Mouse (Mus musculus): ENCODE measurements around the gene Irf8. TPM values are rescaled to one million over a fixed set of nuclear protein-coding genes. Genes with fewer than 3 reads are reported as not detected.

The Irf8 gene
- polyA plus RNA-seq, 1 experiment from 2014 or later: 8.5 TPM

DNA sequence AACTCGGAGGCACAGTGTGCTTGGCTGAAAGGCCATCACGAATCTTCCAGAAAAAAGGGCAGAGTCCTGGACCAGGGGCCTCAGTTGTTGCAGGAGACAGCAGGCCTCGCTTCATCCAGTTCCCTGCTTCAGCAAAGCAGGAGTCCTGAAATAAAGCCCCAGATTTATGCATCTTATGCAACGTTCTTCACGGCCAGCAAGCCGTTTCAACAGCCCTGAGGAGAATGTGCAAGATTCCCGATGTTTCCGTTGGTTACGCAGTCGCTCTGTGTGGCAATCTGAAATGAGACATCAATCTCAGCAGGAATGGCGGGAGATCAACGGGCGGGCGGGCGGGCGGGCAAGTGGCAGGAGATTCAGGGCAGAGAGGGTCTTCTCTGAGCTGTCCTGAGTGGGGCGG, 4.8 kb downstream of the Irf8 start:
- Histone ChIP-seq H3K4me1 (ENCODE audit: insufficient read depth) (peaks cover 17% of the 10 kb centered on the region), H3K9me3 (ENCODE audit: low read depth, low read length) (no peaks in the 10 kb centered on the region), H3K9ac (no peak overlapping the region), H3K27ac (ENCODE audit: low read depth) (no peak overlapping the region), H3K4me2 (no peak overlapping the region), H3K4me3 (ENCODE audit: low read depth, low read length) (no peak overlapping the region), H3K36me3 (ENCODE audit: insufficient read depth) (no peaks in the 10 kb centered on the region), H3K27me3 (ENCODE audit: insufficient read depth, low read length) (peaks cover 14% of the 10 kb centered on the region; the same call in 1 of the 2 replicates)
- DNase-seq: no peak
- 75% methylated on average over 17 of the region's 17 CpGs for WGBS
- TF ChIP-seq CTCF (IDR thresholded peaks at IDR 0.05; ENCODE audit: low read depth): no peak
- ATAC-seq (ENCODE audit: insufficient read depth): no peak

DNA sequence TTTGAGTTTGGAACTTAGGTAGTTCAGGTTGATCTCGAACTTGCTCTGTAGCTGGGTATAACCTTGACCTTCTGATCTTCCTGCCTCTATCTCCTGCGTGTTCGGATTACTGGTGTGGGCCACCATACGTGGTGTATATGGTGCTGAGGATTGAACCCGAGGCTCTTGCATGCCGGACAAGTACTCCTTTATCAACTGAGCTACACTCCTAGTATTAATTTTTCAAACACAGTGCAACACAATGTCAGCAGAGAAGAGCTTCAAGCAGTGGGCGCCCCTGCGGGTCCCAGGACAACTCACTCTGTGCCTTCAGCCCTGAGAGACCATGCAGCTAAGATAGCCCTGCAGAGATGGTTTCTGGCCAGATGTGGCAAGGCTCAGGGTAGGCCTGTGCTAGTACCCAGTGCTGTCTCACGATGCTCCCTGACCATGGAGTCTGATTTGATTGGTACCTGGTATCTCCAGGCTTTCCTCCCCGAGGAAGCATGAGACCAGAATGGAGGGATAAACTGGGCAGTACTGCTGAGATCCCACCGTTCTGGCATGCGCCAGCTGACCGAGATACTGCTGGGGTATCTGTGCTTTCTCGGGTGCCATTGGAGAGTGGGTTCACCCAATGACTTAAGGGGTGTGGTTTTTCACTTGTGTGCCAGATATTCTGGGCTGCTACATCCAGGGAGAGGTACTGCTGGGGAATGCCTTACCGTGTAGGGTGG, 5.8 kb downstream of the Irf8 start:
- Histone ChIP-seq H3K4me3 (ENCODE audit: low read depth, low read length) (no peak overlapping the region), H3K4me2 (no peak overlapping the region), H3K9ac (no peak overlapping the region), H3K36me3 (ENCODE audit: insufficient read depth) (no peaks in the 10 kb centered on the region), H3K9me3 (ENCODE audit: low read depth, low read length) (no peaks in the 10 kb centered on the region), H3K27ac (ENCODE audit: low read depth) (no peak overlapping the region), H3K27me3 (ENCODE audit: insufficient read depth, low read length) (0 out of 2 replicates have a peak, but pooled peaks cover 10% of the 10 kb centered on the region), H3K4me1 (ENCODE audit: insufficient read depth) (peaks cover 17% of the 10 kb centered on the region)
- TF ChIP-seq CTCF (IDR thresholded peaks at IDR 0.05; ENCODE audit: low read depth): no peak
- WGBS: 88% methylated on average over 15 of the region's 15 CpGs
- no peak for ATAC-seq (ENCODE audit: insufficient read depth)
- no peak for DNase-seq

DNA sequence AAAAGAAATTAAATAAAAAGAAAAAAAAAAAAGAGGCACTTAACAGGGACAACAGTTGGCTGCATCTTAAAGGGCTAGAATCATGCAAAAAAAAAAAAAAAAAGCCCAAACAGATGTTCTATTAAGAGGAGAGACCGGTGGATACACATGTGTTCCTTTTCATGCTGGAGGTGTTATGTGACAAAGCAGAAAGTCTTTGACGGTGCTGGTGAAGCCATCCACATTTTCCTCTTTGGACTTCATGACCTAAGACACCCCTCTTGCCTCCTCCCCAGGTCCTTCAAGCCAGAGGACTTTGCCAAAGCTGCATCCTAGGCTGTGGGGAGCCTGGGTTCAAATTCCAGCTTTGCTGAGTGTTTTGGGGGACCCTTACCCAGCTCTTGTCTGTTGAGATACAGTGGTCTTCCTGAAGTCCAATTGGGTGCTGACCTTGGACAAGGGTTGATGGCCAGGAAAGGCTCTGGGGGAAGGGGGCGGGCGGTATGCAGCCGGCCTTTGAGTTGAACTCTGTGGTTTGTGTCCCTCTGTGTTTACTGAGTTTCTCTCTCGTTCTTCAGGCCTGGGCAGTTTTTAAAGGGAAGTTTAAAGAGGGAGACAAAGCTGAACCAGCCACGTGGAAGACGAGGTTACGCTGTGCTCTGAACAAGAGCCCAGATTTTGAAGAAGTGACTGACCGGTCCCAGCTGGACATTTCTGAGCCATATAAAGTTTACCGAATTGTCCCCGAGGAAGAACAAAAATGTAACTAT, 7.2 kb downstream of the Irf8 start:
- Histone ChIP-seq H3K27ac (ENCODE audit: low read depth) (peak overlapping the region; percentile 87), H3K27me3 (ENCODE audit: insufficient read depth, low read length) (no peaks in the 10 kb centered on the region), H3K4me1 (ENCODE audit: insufficient read depth) (peaks cover 17% of the 10 kb centered on the region), H3K4me3 (ENCODE audit: low read depth, low read length) (no peak overlapping the region), H3K36me3 (ENCODE audit: insufficient read depth) (no peaks in the 10 kb centered on the region), H3K9me3 (ENCODE audit: low read depth, low read length) (no peaks in the 10 kb centered on the region), H3K9ac (no peak overlapping the region), H3K4me2 (peak overlapping the region; percentile 10; the same call in 1 of the 2 replicates)
- 22% methylated on average over 12 of the region's 12 CpGs for WGBS
- ATAC-seq (ENCODE audit: insufficient read depth) (peak; percentile 51), DNase-seq (peak; percentile 80)
- TF ChIP-seq CTCF (IDR thresholded peaks at IDR 0.05; ENCODE audit: low read depth): no peak

DNA sequence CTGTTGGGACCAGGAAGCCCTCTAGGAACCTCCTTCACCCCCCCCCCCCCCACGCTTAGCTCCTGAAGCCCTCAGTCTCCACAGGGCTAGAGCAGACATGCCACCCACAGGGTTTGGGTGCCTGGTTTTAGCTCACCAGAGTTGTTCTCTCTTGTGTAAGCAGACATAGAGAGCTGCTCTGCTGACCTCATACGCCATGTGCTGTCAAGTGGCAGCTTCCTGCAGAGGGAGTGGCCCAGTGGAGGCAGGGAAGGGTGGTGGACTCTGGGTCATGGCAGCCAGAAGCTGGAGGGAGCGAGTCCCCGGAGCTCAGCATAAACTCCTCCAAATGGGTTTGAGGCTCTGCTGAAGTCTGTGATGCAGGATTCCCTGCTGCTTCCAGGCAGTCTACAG, 7.7 kb downstream of the Irf8 start:
- H3K4me2 ChIP-seq: peak overlapping the region; percentile 10; the same call in 1 of the 2 replicates
- H3K36me3 ChIP-seq (ENCODE audit: insufficient read depth): no peaks in the 10 kb centered on the region
- TF ChIP-seq CTCF (IDR thresholded peaks at IDR 0.05; ENCODE audit: low read depth): no peak
- H3K27ac ChIP-seq (ENCODE audit: low read depth): peak overlapping the region; percentile 87
- 31% methylated on average over 4 of the region's 4 CpGs for WGBS
- H3K4me1 ChIP-seq (ENCODE audit: insufficient read depth): peaks cover 17% of the 10 kb centered on the region
- ATAC-seq (ENCODE audit: insufficient read depth) (peak; percentile 60), DNase-seq (peak; percentile 63)
- no peak overlapping the region for H3K4me3 ChIP-seq (ENCODE audit: low read depth, low read length)
- no peak overlapping the region for H3K9ac ChIP-seq
- no peaks in the 10 kb centered on the region for H3K9me3 ChIP-seq (ENCODE audit: low read depth, low read length)
- H3K27me3 ChIP-seq (ENCODE audit: insufficient read depth, low read length): no peaks in the 10 kb centered on the region

DNA sequence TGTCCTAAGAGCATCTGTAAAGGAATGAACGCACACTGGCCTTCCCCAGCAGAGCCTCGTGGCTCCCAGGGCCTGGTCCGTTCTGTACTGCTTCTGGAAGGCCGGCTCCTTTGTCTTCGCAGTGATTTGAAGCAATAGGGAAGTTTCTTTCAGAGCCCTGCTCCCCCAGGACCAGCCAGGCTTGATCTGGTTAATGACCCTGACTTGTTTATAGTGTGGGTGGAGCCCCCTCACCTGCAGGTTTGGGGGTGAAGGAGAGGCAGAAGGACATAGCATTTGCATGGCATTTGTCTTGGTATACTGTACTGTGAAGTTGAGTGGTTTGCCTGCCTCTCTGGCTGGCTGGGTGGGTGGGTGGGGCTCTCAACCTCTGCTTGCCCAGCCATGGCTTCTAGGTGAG, 8.3 kb downstream of the Irf8 start:
- no peak overlapping the region for H3K9ac ChIP-seq
- 68% methylated on average over 5 of the region's 5 CpGs for WGBS
- H3K4me1 ChIP-seq (ENCODE audit: insufficient read depth): peaks cover 17% of the 10 kb centered on the region
- no peaks in the 10 kb centered on the region for H3K9me3 ChIP-seq (ENCODE audit: low read depth, low read length)
- H3K36me3 ChIP-seq (ENCODE audit: insufficient read depth): no peaks in the 10 kb centered on the region
- ATAC-seq (ENCODE audit: insufficient read depth): 0 out of 2 replicates have a peak, but pooled peaks have one; percentile 3
- DNase-seq: no peak
- TF ChIP-seq CTCF (IDR thresholded peaks at IDR 0.05; ENCODE audit: low read depth): no peak
- H3K4me2 ChIP-seq: no peak overlapping the region
- no peak overlapping the region for H3K4me3 ChIP-seq (ENCODE audit: low read depth, low read length)
- peak overlapping the region; percentile 87 for H3K27ac ChIP-seq (ENCODE audit: low read depth)
- no peaks in the 10 kb centered on the region for H3K27me3 ChIP-seq (ENCODE audit: insufficient read depth, low read length)

DNA sequence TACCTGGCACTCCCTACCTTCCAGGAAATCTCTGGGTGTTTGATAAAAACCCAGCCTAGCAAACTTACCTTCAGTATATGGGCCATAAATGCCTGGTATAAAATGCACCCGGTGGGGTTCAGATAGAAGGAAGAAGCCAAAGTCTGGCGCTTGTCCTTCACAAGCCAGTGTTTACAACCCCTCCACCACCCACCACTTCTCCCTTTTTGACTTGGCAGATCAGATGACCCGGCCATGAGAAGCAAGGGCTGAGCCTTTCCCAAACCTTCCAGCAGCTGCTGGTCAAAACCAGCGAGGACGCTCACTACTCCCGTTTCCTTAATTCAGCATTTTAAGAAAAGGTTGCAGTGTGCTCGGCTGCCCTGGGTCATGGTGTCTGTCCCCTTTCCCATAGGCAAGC, 9.1 kb downstream of the Irf8 start:
- WGBS: 63% methylated on average over 7 of the region's 7 CpGs
- Histone ChIP-seq H3K36me3 (ENCODE audit: insufficient read depth) (no peaks in the 10 kb centered on the region), H3K9me3 (ENCODE audit: low read depth, low read length) (no peaks in the 10 kb centered on the region), H3K27me3 (ENCODE audit: insufficient read depth, low read length) (no peaks in the 10 kb centered on the region), H3K4me2 (no peak overlapping the region), H3K4me3 (ENCODE audit: low read depth, low read length) (no peak overlapping the region), H3K4me1 (ENCODE audit: insufficient read depth) (peaks cover 17% of the 10 kb centered on the region), H3K27ac (ENCODE audit: low read depth) (no peak overlapping the region), H3K9ac (no peak overlapping the region)
- TF ChIP-seq CTCF (IDR thresholded peaks at IDR 0.05; ENCODE audit: low read depth): no peak
- ATAC-seq (ENCODE audit: insufficient read depth): no peak
- DNase-seq: no peak

DNA sequence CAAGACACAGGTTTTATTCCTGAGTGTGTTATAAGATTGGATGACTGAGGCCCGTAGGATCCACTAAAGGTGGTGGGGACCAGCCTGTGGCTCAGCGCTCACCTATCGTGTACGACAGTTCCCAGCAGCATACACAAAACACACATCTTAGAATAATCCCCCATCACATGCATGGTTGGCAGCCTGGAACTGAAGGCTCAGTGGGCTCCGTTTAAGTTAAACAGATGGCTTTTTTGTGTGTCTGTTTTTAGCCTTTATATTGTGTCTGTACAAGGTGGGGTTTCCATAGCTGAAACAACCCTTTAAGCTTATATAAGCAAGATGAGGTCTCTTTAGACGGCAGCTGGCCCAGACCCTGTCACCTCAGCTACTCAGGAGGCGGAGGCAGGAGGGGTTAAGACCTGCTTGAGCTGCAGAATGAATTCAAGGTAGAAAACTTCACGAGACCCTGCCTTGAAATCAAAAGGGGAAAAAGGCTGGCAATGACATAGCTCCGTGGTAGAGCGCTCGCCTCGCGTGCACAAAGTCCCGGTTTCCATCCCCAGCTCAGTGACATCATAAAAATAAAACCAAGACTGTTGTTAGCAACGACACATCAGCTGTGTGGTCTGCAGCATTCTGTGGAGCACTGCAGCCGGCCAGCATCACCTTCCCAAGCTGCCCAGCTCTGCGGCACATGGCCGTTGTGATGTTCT, 10.0 kb downstream of the Irf8 start:
- no peak overlapping the region for H3K27ac ChIP-seq (ENCODE audit: low read depth)
- no peak for TF ChIP-seq CTCF (IDR thresholded peaks at IDR 0.05; ENCODE audit: low read depth)

More for the DNA sequence above, 10.0 kb downstream of the Irf8 start:
- no peak for ATAC-seq (ENCODE audit: insufficient read depth)
- peaks cover 19% of the 10 kb centered on the region for H3K4me1 ChIP-seq (ENCODE audit: insufficient read depth)
- no peak overlapping the region for H3K4me2 ChIP-seq
- WGBS: 76% methylated on average over 18 of the region's 18 CpGs
- H3K27me3 ChIP-seq (ENCODE audit: insufficient read depth, low read length): no peaks in the 10 kb centered on the region
- H3K36me3 ChIP-seq (ENCODE audit: insufficient read depth): no peaks in the 10 kb centered on the region
- H3K4me3 ChIP-seq (ENCODE audit: low read depth, low read length): no peak overlapping the region
- no peaks in the 10 kb centered on the region for H3K9me3 ChIP-seq (ENCODE audit: low read depth, low read length)
- H3K9ac ChIP-seq: no peak overlapping the region
- no peak for DNase-seq

Measured in lung, embryonic 14.5 days (tissue).